Mouse (Mus musculus): ENCODE data around the gene Oxt.
"Not testable (repeated sequence)": the region's sequence is repeated elsewhere in the genome, so short reads cannot be mapped to it uniquely, and the experiment has no call there.

Oxt gene

DNA sequence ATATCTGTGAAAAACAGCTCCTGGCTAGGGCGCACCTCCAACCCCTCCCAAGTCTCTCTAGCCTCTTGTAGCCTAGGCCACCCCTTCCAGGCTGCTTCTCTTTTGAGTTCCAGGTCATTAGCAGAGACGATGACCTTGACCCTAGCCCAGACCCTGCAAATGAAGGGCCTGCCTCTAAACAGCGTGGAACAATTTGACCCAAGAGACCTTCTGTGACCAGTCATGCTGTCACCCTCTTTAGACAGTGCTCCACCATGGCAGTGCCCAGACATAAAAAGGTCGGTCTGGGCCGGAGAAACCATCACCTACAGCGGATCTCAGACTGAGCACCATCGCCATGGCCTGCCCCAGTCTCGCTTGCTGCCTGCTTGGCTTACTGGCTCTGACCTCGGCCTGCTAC lies at the start of gene Oxt:
Gene Oxt, plus strand, starts transcription at position 301 of the 400 bp plus-strand sequence.
- DNase-seq (ENCODE audit: low spot score in 2 of 2) = no peak

DNA sequence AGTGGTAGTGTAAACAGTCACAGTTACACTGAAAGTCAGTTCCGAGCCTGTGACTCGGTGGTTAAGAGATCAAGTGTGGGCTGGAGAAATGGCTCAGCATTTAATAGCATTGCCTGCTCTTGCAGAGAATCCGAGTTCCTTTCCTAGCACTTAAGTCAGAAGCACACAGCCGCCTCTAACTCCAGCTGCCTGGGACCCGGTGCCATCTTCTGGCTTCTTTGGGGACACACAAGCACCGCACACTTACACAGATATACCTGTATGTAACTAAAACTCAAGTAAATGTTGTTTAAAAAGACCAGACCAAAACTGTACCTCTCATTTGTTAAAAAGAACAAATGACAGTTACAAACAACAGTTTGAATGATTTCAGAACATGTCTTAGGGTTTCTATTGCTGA lies 47.5 kb upstream of the Oxt start:
- no peak for DNase-seq (ENCODE audit: low spot score in 2 of 2)

DNA sequence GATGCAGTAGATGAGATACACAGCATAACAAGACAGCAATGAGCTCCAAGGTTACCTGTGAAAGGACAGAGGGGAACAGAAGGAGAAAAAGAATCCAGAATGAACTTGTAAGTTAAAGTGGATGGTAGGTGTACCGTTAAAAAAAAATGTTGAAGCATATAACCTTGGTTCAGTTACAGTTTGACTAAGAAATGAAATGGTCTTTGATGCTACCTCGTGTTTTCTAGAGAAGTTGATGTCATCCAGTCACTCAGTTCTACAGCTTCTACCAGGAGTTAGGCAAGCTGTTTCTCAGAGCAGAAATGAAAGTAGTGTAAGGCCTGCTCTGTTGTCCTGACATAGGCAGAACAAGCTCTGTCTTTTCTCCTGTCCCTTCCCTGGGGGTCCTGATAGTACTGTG lies 46.7 kb upstream of the Oxt start:
- no peak for DNase-seq (ENCODE audit: low spot score in 2 of 2)

DNA sequence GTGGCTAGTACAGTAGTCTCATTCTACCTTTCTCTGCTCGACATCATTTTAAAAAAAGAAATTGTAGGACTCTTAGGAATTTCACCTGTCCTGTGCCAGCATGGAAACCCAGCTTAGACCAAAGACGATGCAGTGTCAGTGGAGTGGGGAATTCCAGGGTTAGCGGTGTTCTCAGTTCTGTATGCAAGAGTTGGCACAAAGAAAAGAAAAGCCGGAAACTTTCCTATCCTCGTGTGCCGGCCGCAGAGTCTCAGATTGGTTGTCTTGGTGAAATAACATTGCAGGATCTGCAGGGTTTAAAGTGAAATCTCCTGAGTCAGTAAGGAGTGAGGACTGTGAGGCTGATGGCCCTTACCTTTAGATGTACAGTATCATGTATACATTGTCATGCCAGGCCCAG lies 46.0 kb upstream of the Oxt start:
- DNase-seq (ENCODE audit: low spot score in 2 of 2) = no peak

DNA sequence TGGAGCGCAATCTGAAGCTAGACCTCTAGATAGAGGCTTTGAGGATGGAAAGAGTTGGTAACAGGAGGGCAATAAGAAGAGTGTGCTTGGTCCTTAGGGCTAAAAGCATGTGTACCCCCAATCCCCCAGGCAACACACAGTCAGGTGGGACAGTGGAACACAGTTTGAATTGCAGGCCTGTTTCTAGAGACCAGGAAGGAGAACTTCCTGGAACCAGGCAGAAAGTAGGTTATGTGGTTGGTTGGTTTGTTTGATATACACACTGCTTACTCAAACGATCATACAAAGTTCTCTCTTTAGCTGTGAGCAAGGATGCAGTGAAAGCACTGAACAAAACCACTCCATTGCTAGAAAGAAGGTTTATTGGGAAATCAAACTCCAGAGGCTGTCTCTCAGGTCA lies 43.8 kb upstream of the Oxt start:
- no peak for DNase-seq (ENCODE audit: low spot score in 2 of 2)

DNA sequence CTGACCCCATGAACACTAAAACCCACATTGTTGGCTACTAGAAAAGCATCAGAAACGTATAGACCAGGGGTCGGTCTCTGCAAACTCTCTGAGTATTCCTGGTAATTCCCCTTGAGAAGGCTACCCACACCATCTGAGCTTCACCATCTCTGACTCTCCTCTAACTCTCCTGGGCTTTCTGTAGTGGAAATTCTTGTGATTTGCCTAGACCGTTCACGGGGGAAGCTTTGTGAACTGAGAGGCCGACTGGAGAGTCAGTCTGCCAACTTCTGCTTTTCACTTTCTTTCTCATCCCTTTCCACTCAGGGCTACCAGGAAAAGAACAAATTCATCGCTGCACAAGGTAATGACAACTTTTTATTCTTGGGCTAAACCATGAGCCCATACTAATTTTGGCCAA lies 41.0 kb upstream of the Oxt start:
- DNase-seq (ENCODE audit: low spot score in 2 of 2) = no peak

DNA sequence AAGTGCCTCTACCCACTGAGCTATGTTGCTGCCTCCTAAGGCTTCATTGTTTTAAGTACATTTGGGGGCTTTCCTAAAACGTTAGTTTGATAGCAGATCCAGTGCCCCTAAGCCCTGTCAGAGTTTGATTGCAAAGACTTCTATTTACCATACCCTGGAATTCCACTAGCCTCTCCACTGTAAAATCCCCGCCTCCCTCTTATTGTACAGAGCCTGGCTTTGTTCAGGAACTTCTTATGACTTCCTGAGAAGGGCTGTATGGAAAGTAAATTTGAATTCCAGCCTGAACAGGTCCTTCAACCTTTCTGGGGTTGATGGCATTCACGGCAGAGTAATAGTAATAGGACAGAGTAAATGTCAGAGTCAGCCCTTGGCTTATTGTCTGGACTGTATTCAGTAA lies 39.1 kb upstream of the Oxt start:
- no peak for DNase-seq (ENCODE audit: low spot score in 2 of 2)

DNA sequence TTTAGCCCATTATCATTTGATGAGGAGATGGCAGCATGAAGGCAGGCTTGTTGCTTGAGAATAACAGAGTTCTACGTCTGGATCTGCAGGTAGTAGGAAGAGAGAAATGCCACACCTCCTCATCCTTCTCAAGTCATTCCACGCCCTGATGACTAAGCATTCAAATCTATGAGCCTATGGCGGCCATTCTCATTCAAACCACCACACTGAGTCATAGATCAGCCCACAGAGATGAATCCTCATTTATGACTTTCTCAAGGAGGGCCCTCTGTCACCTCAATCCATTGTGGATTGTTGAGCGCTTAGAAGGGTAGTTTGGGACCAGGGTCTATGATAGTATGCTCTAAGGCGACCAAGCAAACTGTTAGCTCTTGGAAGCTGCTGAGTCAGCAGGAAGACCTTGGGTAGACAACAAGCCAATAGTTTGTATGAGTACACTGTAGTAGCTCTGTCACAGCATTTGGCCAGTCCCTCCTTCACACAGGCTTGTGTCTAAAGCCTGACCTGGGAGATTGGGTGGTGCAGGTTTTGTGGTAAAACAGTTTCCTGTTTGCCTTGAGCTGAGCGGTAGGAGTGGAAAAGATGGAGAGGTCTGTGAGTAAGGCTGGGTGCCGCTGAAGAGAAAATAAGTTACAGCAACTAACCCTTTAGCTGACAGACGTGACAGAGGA lies 37.0 kb upstream of the Oxt start:
- DNase-seq (ENCODE audit: low spot score in 2 of 2) = no peak

DNA sequence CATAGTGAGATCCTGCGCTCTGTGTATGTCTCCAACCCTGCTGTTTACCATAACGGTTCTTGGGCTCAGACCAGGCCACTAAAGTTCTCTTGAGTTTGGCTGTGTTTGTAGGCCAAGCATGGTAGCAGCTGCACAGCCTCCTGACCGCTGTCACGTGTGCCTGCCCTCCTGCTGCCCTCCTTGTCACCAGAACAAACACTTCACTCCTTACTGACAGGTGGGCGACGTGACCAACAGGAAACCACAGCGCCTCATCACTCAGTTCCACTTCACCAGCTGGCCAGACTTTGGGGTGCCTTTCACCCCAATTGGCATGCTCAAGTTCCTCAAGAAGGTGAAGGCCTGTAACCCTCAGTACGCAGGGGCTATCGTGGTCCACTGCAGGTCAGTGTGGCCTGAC lies 35.7 kb upstream of the Oxt start:
- DNase-seq (ENCODE audit: low spot score in 2 of 2) = peak in 1 of 2 experiments; percentile 39

DNA sequence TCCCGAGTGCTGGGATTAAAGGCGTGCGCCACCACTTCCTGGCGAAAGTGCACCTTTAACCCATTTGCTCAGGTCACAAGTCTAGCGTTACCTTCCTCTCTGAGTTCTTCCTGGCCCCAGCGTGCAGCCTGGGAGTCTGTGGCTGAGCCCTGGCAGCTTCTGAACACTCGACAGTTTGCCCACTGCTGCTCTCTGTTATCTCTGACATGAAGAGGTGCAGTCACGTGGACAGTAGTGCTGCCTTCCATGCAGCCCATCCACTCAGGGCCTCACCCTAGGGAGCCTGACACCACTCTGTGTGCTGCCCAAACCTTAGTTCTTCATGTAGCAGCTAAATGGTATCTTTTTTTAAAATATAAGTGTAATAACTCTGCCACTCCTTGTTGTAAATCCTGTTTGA lies 29.0 kb upstream of the Oxt start:
- no peak for DNase-seq (ENCODE audit: low spot score in 2 of 2)

DNA sequence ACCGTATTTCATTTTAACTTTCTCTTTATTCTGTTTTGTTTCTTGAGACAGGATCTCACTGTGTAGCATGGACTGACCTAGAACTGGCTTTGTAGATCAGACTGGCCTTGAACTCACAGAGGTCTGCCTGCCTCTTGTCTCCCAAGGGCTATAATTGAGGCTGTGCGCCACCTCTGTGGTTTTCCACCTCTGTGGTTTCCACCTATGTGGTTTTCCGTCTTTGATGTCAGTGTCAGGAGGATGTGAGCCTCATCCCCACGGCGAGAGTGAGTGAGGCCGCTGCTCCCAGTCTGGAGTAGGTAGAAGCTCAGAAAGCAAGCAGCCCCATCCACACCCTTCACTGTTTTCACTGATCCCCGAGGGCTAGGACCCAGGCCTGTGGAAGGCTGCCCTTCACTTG lies 21.1 kb upstream of the Oxt start:
- no peak for DNase-seq (ENCODE audit: low spot score in 2 of 2)

DNA sequence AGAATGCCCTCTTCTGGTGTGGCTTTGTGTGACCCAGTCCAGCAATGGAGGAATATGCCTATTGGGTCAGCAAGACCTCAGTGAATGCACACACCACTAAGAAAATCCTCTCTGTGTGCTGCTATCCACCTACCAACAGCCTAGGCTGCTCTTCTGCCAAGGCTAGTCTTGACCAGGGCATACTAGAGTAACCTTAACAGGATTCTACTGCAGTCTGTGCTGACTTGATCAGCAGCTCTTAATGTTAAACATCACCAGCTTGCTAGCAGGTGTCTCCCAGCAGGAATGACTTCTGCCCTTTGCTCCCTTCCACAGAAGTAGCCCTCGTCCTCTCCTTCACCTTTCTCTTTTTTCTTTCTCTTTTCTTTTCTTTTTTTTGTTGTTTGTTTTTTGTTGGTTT lies 19.7 kb upstream of the Oxt start:
- no peak for DNase-seq (ENCODE audit: low spot score in 2 of 2)

DNA sequence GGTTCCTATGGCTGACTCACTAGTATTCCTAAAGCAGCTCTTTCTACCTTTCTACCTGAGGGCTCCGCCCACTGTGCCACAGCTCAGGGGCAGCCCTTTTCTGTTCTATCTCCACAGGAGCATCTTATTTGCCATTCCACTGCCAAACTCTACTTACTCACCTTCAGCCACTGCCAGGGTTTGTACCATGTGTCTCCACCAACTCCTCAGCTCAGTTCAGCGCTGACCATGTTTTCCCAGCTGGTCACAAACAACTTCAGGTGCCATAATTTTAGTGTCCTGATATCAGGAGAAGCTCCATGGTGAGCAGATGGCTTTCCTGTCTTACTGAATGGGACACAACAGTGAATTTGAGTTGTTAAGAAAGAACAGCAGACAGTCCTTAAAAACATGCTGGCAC lies 18.5 kb upstream of the Oxt start:
- DNase-seq (ENCODE audit: low spot score in 2 of 2) = no peak

DNA sequence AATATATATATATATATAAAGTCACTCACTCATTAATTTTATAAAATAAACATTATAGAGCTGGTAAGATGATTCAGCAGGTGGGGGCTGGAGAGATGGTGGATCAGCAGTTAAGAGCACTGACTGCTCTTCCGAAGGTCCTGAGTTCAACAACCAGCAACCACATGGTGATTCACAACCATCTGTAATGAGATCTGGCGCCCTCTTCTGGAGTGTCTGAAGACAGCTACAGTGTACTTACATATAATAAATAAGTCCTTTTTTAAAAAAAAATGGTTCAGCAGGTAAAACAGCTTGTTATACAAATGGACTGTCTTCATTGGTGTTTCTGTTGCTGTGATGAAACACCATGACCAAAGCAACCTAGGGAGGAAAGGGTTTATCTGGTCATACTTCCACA lies 18.0 kb upstream of the Oxt start:
- no peak for DNase-seq (ENCODE audit: low spot score in 2 of 2)

DNA sequence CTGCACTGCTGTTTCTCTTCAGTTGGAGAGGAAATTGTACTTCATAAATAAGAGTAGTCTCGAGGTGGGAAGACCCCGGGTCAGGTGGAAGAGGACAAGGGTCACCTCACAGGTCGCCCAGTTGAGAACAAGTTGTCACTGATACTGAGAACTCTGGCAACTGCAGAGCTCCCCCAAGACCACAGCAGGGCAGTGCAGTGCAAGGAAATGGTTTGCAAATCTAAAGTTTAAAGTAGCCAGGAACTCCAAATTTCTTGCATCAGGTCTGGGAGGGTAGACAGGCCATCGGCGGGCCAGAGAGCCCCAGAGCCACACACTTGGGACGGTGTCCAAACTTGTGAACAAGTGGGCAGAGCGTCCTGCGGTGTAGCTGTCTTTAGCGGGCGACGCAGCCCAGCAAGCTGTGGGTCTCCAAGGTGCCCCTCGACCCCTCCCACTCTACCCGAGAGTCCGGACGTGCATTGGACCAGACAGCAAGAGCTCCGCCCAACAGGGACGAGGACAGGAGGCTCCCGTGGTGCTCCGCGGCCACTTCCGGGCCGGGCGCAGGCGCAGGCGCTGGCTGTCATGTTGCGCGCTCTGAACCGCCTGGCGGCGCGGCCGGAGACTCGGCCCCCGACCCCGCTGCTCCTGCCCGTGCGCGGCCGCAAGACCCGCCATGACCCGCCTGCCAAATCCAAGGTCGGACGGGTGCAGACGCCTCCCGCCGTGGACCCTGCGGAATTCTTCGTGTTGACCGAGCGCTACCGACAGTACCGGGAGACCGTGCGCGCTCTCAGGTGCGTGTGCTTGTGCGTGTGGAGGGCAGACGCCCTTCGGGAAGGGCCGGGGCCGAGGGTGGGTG lies 12.5 kb upstream of the Oxt start, which contains the start of gene Mrps26:
Gene Mrps26, plus strand, starts transcription at position 531 of the 844 bp plus-strand sequence.
- peak; percentile 72 to 91 for DNase-seq (ENCODE audit: low spot score in 2 of 2)

DNA sequence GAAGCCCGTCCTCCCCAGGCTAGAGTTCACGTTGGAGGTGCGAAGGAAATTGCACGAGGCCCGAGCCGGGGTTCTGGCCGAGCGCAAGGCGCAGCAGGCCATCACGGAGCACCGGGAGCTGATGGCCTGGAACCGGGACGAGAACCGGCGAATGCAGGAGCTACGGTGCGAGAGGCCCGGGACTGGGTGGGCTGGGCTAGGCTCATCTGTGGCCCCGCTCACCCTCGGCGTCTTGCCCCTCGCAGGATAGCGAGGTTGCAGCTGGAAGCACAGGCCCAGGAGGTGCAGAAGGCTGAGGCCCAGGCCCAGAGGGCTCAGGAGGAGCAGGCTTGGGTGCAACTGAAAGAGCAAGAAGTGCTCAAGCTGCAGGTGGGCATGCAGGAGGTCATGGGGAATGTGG lies 11.9 kb upstream of the Oxt start:
- no peak for DNase-seq (ENCODE audit: low spot score in 2 of 2)

DNA sequence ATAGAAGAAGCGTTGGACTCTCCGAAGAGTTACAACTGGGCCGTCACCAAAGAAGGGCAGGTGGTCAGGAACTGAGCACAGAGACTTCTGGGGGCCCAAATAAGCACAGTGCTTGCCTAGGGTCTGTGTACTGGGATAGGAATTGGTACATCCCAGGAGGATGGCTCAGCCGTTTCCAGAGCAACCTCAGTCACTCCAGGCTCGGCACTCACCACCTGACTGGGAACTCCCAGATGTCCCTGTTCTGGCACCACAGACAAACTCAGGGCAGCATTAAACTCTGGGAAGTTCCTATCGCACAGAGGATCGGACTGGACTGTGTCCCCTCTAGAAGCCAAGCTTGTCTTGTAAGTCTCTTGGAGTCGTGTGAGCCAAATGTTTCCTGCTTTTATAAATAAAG lies 11.0 kb upstream of the Oxt start:
- no peak for DNase-seq (ENCODE audit: low spot score in 2 of 2)

DNA sequence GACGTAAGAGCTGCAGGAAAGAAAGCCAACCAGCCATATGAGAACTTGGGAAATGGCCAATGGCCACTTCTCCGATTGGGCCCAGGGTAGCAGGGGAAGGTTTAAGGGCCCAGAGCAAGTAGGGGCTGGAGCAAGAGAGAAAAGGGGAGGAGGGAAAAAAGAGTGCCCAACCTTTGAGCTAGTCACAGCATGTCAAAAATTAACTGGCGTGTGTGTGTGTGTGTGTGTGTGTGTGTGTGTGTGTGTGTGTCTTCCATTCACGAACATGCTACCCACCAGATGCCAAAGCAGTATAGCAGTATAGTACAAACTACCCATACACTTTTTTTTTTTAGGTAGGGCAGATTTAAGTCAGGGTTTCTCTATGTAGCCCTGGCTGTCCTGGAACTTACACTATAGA lies 7.1 kb upstream of the Oxt start:
- DNase-seq (ENCODE audit: low spot score in 2 of 2) = no peak

DNA sequence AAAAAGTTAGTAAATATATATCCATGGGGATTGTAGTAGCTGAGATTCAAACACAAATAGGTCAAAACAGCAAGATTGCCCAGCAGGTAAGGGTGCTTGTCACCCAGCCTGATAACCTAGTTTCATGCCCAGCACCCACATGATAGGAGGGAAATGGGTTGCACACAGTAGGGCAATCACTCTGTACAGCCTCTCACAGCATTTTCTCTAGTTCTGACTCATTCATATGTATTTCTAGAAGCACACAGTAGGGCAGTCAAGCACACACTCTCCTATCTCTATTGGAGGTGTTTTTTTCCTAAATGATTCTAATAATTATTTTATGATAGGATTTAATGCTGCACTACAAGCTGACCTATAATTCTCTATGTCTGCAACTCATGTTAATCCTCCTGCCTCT lies 6.0 kb upstream of the Oxt start:
- DNase-seq (ENCODE audit: low spot score in 2 of 2) = no peak

DNA sequence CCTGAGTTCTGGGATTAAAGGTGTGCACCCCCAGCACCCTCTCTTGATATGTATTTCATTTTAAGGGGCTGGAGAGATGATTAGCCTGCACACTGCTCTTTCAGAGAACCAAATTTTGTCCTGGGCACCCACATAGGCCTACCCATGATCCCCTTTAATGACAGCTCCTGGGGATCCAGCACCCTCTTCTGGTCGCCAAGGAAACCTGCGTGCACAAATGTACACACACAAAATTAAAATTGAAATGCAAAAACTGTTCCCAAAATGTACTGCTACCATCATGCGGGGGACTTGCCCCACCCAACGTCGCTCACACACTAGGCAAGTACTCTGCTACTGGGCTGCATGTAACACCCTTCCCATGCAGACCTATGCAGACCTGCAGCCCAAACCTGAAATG lies 1.0 kb upstream of the Oxt start:
- no peak for DNase-seq (ENCODE audit: low spot score in 2 of 2)

DNA sequence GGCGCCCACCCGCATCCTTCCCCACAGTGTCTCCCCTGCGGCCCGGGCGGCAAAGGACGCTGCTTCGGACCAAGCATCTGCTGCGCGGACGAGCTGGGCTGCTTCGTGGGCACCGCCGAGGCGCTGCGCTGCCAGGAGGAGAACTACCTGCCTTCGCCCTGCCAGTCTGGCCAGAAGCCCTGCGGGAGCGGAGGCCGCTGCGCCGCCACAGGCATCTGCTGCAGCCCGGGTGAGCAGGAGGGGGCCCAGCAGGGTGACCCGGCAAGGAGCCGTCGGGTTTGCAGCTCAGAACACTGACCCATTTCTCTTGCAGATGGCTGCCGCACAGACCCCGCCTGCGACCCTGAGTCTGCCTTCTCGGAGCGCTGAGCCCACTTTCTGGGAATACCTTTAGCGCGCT lies 591 bp downstream of the Oxt start:
- DNase-seq (ENCODE audit: low spot score in 2 of 2) = not testable (repeated sequence)

DNA sequence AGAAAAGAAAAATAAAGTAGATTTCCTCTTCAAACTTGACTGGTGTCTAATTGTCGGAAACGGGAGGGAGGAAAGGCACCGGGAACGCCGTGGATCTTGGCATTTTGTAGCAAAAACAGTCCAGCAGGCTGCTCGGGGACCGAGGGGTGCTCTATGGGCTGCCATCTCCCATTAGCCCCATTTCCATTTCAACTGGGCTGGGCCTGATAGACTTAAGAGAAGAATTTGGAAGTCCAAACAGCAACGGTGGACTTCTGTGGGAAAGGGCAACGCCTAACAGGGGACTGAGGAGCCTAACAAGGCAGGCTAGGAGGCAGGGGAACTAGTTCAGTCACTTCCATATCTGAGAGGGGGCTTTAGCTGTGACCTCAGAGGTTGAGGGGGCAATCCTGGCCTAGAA lies 1.0 kb downstream of the Oxt start:
- DNase-seq (ENCODE audit: low spot score in 2 of 2) = no peak

DNA sequence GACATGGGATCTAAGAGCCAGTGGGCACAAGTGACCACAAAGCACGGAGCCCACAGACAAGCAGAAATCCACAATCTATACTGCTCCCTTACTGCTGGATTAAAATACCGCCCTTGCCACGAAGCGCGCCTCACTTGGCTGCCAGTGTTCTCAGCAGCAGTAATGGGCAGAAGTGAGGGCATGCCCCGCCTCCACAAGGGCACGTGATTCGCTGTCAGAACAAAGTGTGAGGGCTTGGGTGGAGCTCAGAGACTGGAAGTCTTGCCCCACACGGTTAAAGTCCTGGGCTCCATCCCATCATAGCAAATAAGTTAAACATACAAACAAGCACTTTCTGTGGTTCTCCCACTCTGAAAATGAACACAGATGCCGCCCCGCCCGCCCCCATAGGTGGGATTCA lies 1.7 kb downstream of the Oxt start:
- DNase-seq (ENCODE audit: low spot score in 2 of 2) = peak in 1 of 2 experiments; percentile 74

All from spleen, postnatal 10 days (tissue).